Mouse (Mus musculus): ENCODE data around the gene Klf7. TPM values are rescaled to one million over a fixed set of nuclear protein-coding genes. Genes with fewer than 3 reads are reported as not detected.

Klf7 gene
- polyA plus RNA-seq, 1 experiment = 22.6 TPM

DNA sequence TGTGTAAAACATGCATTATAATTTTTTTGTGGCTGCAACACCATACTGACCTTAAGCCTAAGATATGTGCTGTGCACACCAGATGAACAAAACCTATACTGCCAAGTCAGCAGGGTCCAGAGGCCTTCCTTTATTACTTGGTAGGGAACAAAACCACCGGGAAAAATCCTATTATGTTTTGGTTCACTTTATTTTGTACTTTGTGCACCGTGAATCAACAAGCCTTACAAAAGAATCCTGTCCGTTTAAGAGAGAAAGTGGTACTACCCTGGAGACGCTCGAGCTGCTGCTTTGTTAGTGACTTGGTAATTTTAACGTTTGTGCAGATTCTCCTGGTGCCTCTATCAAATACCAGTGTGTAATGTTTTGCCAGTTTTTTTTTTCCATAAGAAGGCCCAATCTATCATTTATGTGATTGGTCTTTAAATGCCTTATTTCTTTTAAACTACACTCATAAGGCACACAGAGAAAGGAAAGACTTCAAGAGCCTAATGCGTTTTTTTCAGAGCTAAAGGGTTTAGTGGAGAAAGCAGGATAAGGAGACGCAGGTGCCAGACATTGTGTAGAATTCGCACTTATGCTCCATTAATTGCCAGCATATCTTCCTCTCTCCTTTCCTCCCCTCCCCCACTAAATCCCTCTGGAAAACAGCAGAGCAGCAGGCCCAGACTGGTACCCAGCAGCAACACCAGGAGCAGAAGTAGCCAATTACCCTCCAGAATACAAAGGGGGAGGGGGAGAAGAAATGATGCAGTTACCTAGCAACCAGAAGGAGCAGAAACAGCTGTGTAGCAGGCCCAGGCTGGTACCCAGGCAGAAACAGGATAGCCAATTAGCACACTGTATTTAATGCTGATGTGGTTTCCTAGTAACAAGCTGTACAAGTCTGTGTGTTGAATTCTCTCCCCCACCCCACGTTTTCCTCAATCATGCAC, 55.5 kb downstream of the Klf7 start:
- Histone ChIP-seq H3K9ac (ENCODE audit: low read depth, poor library complexity, severe bottlenecking) (no peak overlapping the region), H3K9me3 (replicated peaks; ENCODE audit: control insufficient read depth, insufficient read depth, low read length, poor library complexity, severe bottlenecking) (no peaks in the 10 kb centered on the region), H3K4me3 (ENCODE audit: low read depth, low read length) (no peak overlapping the region), H3K4me1 (ENCODE audit: control insufficient read depth, insufficient read depth, low read length) (peaks cover 3% of the 10 kb centered on the region), H3K27ac (ENCODE audit: insufficient read depth, low read length) (no peak overlapping the region), H3K27me3 (ENCODE audit: control insufficient read depth, insufficient read depth, low read length, poor library complexity, severe bottlenecking) (no peaks in the 10 kb centered on the region), H3K36me3 (ENCODE audit: control insufficient read depth, insufficient read depth, low read length, poor library complexity, severe bottlenecking) (no peaks in the 10 kb centered on the region)
- TF ChIP-seq POLR2A (IDR thresholded peaks at IDR 0.05; ENCODE audit: insufficient read depth, low read length) (no peak), CTCF (IDR thresholded peaks at IDR 0.05; ENCODE audit: low read depth, low read length) (no peak), EP300 (IDR thresholded peaks at IDR 0.05; ENCODE audit: insufficient read depth, low read depth, low read length) (no peak)

DNA sequence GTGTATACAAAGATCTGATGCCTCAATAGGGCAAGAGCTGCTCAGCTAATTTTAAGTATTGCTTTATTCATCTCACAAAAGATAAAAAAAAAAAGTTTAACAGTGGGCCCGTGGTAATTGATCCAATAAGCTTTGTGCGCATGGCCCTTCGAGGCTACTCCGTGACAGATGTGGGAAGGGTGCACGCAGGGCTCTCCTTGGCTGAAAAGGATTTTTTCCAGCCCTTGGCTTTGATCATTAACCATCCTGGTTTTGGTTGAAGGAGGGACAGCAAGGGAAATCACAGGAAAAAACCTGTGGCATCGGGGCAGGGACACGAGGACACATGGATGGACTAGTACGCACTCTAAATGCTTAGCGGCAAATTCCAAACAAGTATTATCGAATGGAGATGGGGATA, 60.6 kb downstream of the Klf7 start:
- TF ChIP-seq POLR2A (IDR thresholded peaks at IDR 0.05; ENCODE audit: insufficient read depth, low read length) = no peak
- no peak for TF ChIP-seq EP300 (IDR thresholded peaks at IDR 0.05; ENCODE audit: insufficient read depth, low read depth, low read length)
- TF ChIP-seq CTCF (IDR thresholded peaks at IDR 0.05; ENCODE audit: low read depth, low read length) = no peak
- no peaks in the 10 kb centered on the region for H3K27me3 ChIP-seq (ENCODE audit: control insufficient read depth, insufficient read depth, low read length, poor library complexity, severe bottlenecking)
- no peak overlapping the region for H3K9ac ChIP-seq (ENCODE audit: low read depth, poor library complexity, severe bottlenecking)
- H3K36me3 ChIP-seq (ENCODE audit: control insufficient read depth, insufficient read depth, low read length, poor library complexity, severe bottlenecking) = no peaks in the 10 kb centered on the region
- no peaks in the 10 kb centered on the region for H3K4me1 ChIP-seq (ENCODE audit: control insufficient read depth, insufficient read depth, low read length)
- H3K4me3 ChIP-seq (ENCODE audit: low read depth, low read length) = no peak overlapping the region
- H3K9me3 ChIP-seq (replicated peaks; ENCODE audit: control insufficient read depth, insufficient read depth, low read length, poor library complexity, severe bottlenecking) = no peaks in the 10 kb centered on the region
- no peak overlapping the region for H3K27ac ChIP-seq (ENCODE audit: insufficient read depth, low read length)

DNA sequence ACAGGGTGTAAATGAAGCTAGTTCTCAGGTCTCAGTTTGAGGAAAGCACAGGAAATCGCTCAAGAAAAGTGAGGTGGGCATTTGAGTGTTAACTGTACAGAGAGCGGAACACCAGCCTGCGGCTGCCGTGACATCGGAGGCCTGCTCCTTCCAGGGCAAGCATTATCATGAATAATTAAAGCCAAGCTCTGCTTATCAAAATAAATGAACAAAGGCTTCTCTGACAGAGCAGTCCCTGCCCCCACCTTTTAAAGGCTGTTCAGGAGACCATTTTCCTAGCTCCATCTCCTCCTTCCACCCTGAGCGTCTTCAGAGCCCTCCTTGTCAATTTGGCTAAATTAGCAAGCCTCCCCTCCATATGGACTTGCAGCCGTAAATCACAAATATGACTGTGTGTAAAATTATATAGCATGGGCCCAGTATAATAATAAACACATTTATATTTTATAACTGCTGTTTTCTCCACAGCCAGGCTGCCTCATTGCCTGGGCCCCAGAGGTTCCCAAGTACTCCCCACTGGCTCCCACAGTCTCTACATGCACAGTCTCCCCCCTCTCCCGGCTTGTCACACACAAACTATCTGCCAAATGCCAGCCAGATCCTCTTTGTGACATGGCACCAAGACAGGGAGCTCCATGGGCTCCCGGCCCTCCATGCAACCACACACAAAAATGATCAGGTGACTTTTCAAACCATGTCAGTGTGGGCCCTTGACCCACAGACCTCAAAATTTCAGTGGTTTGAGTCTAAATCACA, 61.2 kb downstream of the Klf7 start:
- H3K4me3 ChIP-seq (ENCODE audit: low read depth, low read length) = no peak overlapping the region
- H3K27me3 ChIP-seq (ENCODE audit: control insufficient read depth, insufficient read depth, low read length, poor library complexity, severe bottlenecking) = no peaks in the 10 kb centered on the region
- no peaks in the 10 kb centered on the region for H3K9me3 ChIP-seq (replicated peaks; ENCODE audit: control insufficient read depth, insufficient read depth, low read length, poor library complexity, severe bottlenecking)
- H3K36me3 ChIP-seq (ENCODE audit: control insufficient read depth, insufficient read depth, low read length, poor library complexity, severe bottlenecking) = no peaks in the 10 kb centered on the region
- no peak overlapping the region for H3K9ac ChIP-seq (ENCODE audit: low read depth, poor library complexity, severe bottlenecking)
- H3K27ac ChIP-seq (ENCODE audit: insufficient read depth, low read length) = no peak overlapping the region
- TF ChIP-seq POLR2A (IDR thresholded peaks at IDR 0.05; ENCODE audit: insufficient read depth, low read length) (no peak), CTCF (IDR thresholded peaks at IDR 0.05; ENCODE audit: low read depth, low read length) (no peak), EP300 (IDR thresholded peaks at IDR 0.05; ENCODE audit: insufficient read depth, low read depth, low read length) (no peak)
- no peaks in the 10 kb centered on the region for H3K4me1 ChIP-seq (ENCODE audit: control insufficient read depth, insufficient read depth, low read length)

DNA sequence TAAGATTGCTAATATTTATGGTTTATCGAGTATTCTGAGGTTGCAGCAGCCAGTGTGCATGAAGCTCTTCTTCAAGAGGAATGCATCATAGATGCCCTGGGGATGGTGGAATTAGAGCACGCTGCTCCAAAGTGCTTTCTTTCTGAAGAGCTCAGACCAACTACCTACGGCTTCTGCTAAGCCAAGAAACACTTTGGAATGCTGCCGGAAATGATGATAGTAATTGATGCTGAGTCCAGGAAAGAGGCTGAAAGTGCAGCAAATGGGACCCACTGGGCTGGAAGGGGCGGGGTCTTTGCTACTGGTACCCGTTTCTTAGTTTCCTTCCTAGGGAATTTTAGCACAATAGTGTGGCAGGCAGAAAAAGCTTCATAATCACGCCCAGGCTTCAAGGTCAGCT, 62.0 kb downstream of the Klf7 start:
- H3K27ac ChIP-seq (ENCODE audit: insufficient read depth, low read length) = no peak overlapping the region
- H3K9ac ChIP-seq (ENCODE audit: low read depth, poor library complexity, severe bottlenecking) = no peak overlapping the region
- H3K4me1 ChIP-seq (ENCODE audit: control insufficient read depth, insufficient read depth, low read length) = no peaks in the 10 kb centered on the region
- no peak overlapping the region for H3K4me3 ChIP-seq (ENCODE audit: low read depth, low read length)
- TF ChIP-seq CTCF (IDR thresholded peaks at IDR 0.05; ENCODE audit: low read depth, low read length) (no peak), EP300 (IDR thresholded peaks at IDR 0.05; ENCODE audit: insufficient read depth, low read depth, low read length) (no peak), POLR2A (IDR thresholded peaks at IDR 0.05; ENCODE audit: insufficient read depth, low read length) (no peak)
- H3K27me3 ChIP-seq (ENCODE audit: control insufficient read depth, insufficient read depth, low read length, poor library complexity, severe bottlenecking) = no peaks in the 10 kb centered on the region
- H3K36me3 ChIP-seq (ENCODE audit: control insufficient read depth, insufficient read depth, low read length, poor library complexity, severe bottlenecking) = no peaks in the 10 kb centered on the region
- no peaks in the 10 kb centered on the region for H3K9me3 ChIP-seq (replicated peaks; ENCODE audit: control insufficient read depth, insufficient read depth, low read length, poor library complexity, severe bottlenecking)

DNA sequence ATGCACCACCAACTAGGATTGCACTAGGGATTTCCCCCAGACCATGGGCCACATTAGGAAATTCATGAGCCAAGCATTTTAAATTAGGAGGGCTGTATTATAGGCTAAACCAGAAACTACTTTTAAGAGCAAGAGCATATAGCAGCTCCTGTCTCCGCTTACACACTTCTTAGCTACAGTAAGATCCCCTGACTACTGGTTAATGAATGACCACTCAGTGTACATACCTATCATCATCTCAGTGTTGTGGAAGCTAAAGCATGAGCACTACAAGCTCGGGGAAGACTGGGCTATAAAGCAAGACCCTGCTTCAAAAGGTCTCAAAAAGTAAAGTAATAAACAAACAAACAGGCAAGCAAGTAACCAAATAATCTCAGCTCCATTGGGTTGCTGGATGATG, 65.5 kb downstream of the Klf7 start:
- TF ChIP-seq CTCF (IDR thresholded peaks at IDR 0.05; ENCODE audit: low read depth, low read length) (no peak), POLR2A (IDR thresholded peaks at IDR 0.05; ENCODE audit: insufficient read depth, low read length) (no peak), EP300 (IDR thresholded peaks at IDR 0.05; ENCODE audit: insufficient read depth, low read depth, low read length) (no peak)
- no peak overlapping the region for H3K27ac ChIP-seq (ENCODE audit: insufficient read depth, low read length)

DNA sequence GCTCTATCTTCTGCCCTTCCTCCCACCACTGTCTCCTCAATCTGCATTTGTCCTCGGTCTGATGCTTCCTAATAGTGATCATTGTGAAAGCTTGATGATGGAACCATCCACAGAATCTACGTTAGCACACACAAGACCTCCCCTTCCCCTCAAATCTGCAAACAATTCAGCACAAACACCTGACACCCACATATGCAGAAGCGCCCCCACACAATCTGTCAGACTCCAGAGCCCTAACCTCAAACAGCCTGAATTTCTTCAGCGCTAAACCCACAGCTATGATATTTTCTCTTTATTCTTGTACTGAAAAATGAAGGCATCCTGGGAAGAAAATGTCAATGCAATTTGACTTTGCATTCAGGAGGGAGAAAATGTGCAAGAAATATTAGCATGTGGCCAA, 66.1 kb downstream of the Klf7 start:
- TF ChIP-seq CTCF (IDR thresholded peaks at IDR 0.05; ENCODE audit: low read depth, low read length) (no peak), EP300 (IDR thresholded peaks at IDR 0.05; ENCODE audit: insufficient read depth, low read depth, low read length) (no peak), POLR2A (IDR thresholded peaks at IDR 0.05; ENCODE audit: insufficient read depth, low read length) (no peak)
- Histone ChIP-seq H3K4me3 (ENCODE audit: low read depth, low read length) (no peak overlapping the region), H3K9ac (ENCODE audit: low read depth, poor library complexity, severe bottlenecking) (no peak overlapping the region), H3K27me3 (ENCODE audit: control insufficient read depth, insufficient read depth, low read length, poor library complexity, severe bottlenecking) (no peaks in the 10 kb centered on the region), H3K27ac (ENCODE audit: insufficient read depth, low read length) (no peak overlapping the region), H3K36me3 (ENCODE audit: control insufficient read depth, insufficient read depth, low read length, poor library complexity, severe bottlenecking) (no peaks in the 10 kb centered on the region), H3K4me1 (ENCODE audit: control insufficient read depth, insufficient read depth, low read length) (no peaks in the 10 kb centered on the region), H3K9me3 (replicated peaks; ENCODE audit: control insufficient read depth, insufficient read depth, low read length, poor library complexity, severe bottlenecking) (no peaks in the 10 kb centered on the region)

More for the DNA sequence above, 65.5 kb downstream of the Klf7 start:
- H3K4me3 ChIP-seq (ENCODE audit: low read depth, low read length) = no peak overlapping the region
- H3K27me3 ChIP-seq (ENCODE audit: control insufficient read depth, insufficient read depth, low read length, poor library complexity, severe bottlenecking) = no peaks in the 10 kb centered on the region
- no peaks in the 10 kb centered on the region for H3K36me3 ChIP-seq (ENCODE audit: control insufficient read depth, insufficient read depth, low read length, poor library complexity, severe bottlenecking)
- no peaks in the 10 kb centered on the region for H3K4me1 ChIP-seq (ENCODE audit: control insufficient read depth, insufficient read depth, low read length)
- H3K9me3 ChIP-seq (replicated peaks; ENCODE audit: control insufficient read depth, insufficient read depth, low read length, poor library complexity, severe bottlenecking) = no peaks in the 10 kb centered on the region
- H3K9ac ChIP-seq (ENCODE audit: low read depth, poor library complexity, severe bottlenecking) = no peak overlapping the region
